Mouse (Mus musculus) limb, embryonic 13.5 days (tissue): Measurements from ENCODE around the gene Smlr1. TPM values are rescaled to one million over a fixed set of nuclear protein-coding genes. Genes with fewer than 3 reads are reported as not detected.

Experiments used
- ATAC-seq: fragments of 200-750 bp; cut with Nextera tagmentation; 2 replicates; pipeline ENCODE4 v1.8.0; 2017; ENCODE audit warnings: low read depth, moderate number of reproducible peaks, moderate TSS enrichment; ENCODE audit not compliant: low FRiP score
- H3K27ac ChIP-seq: fragments of 300-500 bp; sonication (generic); 2 replicates; pipeline ENCODE4 v1.5.1; 2015; ENCODE audit warnings: inconsistent platforms, mild to moderate bottlenecking, moderate library complexity
- H3K27me3 ChIP-seq: fragments of 300-500 bp; sonication (generic); 2 replicates; pipeline ENCODE4 v1.6.1; 2015; ENCODE audit warnings: mild to moderate bottlenecking, inconsistent platforms
- H3K36me3 ChIP-seq: fragments of 300-500 bp; sonication (generic); 2 replicates; pipeline ENCODE4 v1.6.1; 2015; ENCODE audit warnings: inconsistent platforms, mild to moderate bottlenecking, moderate library complexity
- H3K4me1 ChIP-seq: fragments of 300-500 bp; sonication (generic); 2 replicates; pipeline ENCODE4 v1.6.1; 2015; ENCODE audit warnings: inconsistent platforms
- H3K4me2 ChIP-seq: fragments of 300-500 bp; sonication (generic); replicated peaks from 2 replicates; pipeline ENCODE4 v1.6.1; 2015; ENCODE audit warnings: inconsistent platforms, mild to moderate bottlenecking, moderate library complexity
- H3K4me3 ChIP-seq: fragments of 300-500 bp; sonication (generic); 2 replicates; pipeline ENCODE4 v1.5.1; 2015; ENCODE audit warnings: moderate library complexity, mild to moderate bottlenecking, inconsistent platforms
- H3K9ac ChIP-seq: fragments of 300-500 bp; sonication (generic); 2 replicates; pipeline ENCODE4 v1.6.1; 2015; ENCODE audit warnings: mild to moderate bottlenecking, inconsistent platforms
- H3K9me3 ChIP-seq: fragments of 300-500 bp; sonication (generic); 2 replicates; pipeline ENCODE4 v1.6.1; 2016; ENCODE audit warnings: inconsistent platforms
- WGBS: fragments of 180-500 bp; shearing (Covaris S2); methylation state at CpG from one replicate; pipeline ENCODE4 v1.1.7; 2015; 5-methylcytosine and 5-hydroxymethylcytosine counted together
- polyA plus RNA-seq: library from polyadenylated mRNA; unstranded; fragments of >200 nt; fragmentation: Nextera tagmentation; extraction: Ambion mirVana; gene quantifications from 2 replicates; pipeline ENCODE4 v1.2.1, GENCODE M21; 2015

Gene Smlr1
- polyA plus RNA-seq, result not detected in 2 replicates

GRCm38 (mm10) chr10:25535891-25536331 lies at the start of gene Smlr1:
Gene Smlr1 (minus strand): TSS chr10:25536267.
- Histone ChIP-seq H3K27ac (no peak within 1 kb of the TSS), H3K27me3 (no peaks in the 10 kb centered on the region), H3K36me3 (no peaks in the 10 kb centered on the region), H3K4me1 (no peaks in the 10 kb centered on the region; the same call in 1 of the 2 replicates), H3K4me3 (no peak within 1 kb of the TSS), H3K9ac (no peak within 1 kb of the TSS), H3K4me2 (no peak within 1 kb of the TSS), H3K9me3 (no peaks in the 10 kb centered on the region)
- ATAC-seq, result no peak
- 93% methylated on average over 10 of the region's 10 CpGs for WGBS

- 94% methylated on average over 6 of the region's 6 CpGs for WGBS
- Histone ChIP-seq H3K9me3 (no peaks in the 10 kb centered on the region), H3K4me2 (no peak overlapping the region), H3K4me1 (no peaks in the 10 kb centered on the region), H3K27me3 (no peaks in the 10 kb centered on the region), H3K4me3 (no peak overlapping the region), H3K9ac (no peak overlapping the region), H3K36me3 (no peaks in the 10 kb centered on the region), H3K27ac (no peak overlapping the region)
- no peak for ATAC-seq
Observed at GRCm38 (mm10) chr10:25584899-25585298, 48.8 kb upstream of the Smlr1 start.

- no peak for ATAC-seq
- 58% methylated on average over 2 of the region's 2 CpGs for whole genome bisulfite sequencing
- no peak overlapping the region for H3K4me2 ChIP-seq
- H3K4me3 ChIP-seq, result no peak overlapping the region
- no peak overlapping the region for H3K9ac ChIP-seq
- H3K27ac ChIP-seq, result no peak overlapping the region
- no peaks in the 10 kb centered on the region for H3K36me3 ChIP-seq
- no peaks in the 10 kb centered on the region for H3K27me3 ChIP-seq
- H3K4me1 ChIP-seq, result no peaks in the 10 kb centered on the region
- H3K9me3 ChIP-seq, result no peaks in the 10 kb centered on the region
Observed at GRCm38 (mm10) chr10:25580066-25580465, 44.0 kb upstream of the Smlr1 start.

- ATAC-seq, result no peak
- Histone ChIP-seq H3K27me3 (no peaks in the 10 kb centered on the region), H3K27ac (no peak overlapping the region), H3K9ac (no peak overlapping the region), H3K4me3 (no peak overlapping the region), H3K9me3 (no peaks in the 10 kb centered on the region), H3K4me1 (no peaks in the 10 kb centered on the region), H3K36me3 (no peaks in the 10 kb centered on the region), H3K4me2 (no peak overlapping the region)
- WGBS, result 71% methylated on average over 9 of the region's 9 CpGs
Observed at GRCm38 (mm10) chr10:25571319-25572240, 35.5 kb upstream of the Smlr1 start.

GRCm38 (mm10) chr10:25552936-25553335 lies 16.9 kb upstream of the Smlr1 start:
- Histone ChIP-seq H3K27ac (no peak overlapping the region), H3K4me1 (peaks cover 10% of the 10 kb centered on the region; the same call in 1 of the 2 replicates), H3K27me3 (no peaks in the 10 kb centered on the region), H3K9me3 (no peaks in the 10 kb centered on the region), H3K4me2 (no peak overlapping the region), H3K9ac (no peak overlapping the region), H3K4me3 (no peak overlapping the region), H3K36me3 (no peaks in the 10 kb centered on the region)
- no peak for ATAC-seq
- 30% methylated on average over 4 of the region's 4 CpGs for WGBS

GRCm38 (mm10) chr10:25541097-25541496 lies 5.0 kb upstream of the Smlr1 start:
- ATAC-seq, result no peak
- no peaks in the 10 kb centered on the region for H3K9me3 ChIP-seq
- no peak overlapping the region for H3K27ac ChIP-seq
- H3K4me3 ChIP-seq, result no peak overlapping the region
- no peak overlapping the region for H3K4me2 ChIP-seq
- WGBS, result 92% methylated on average over 3 of the region's 3 CpGs
- H3K36me3 ChIP-seq, result no peaks in the 10 kb centered on the region
- no peak overlapping the region for H3K9ac ChIP-seq
- H3K4me1 ChIP-seq, result no peaks in the 10 kb centered on the region
- H3K27me3 ChIP-seq, result no peaks in the 10 kb centered on the region

GRCm38 (mm10) chr10:25539771-25540168 lies 3.7 kb upstream of the Smlr1 start:
- Histone ChIP-seq H3K4me2 (no peak overlapping the region), H3K36me3 (no peaks in the 10 kb centered on the region), H3K27me3 (no peaks in the 10 kb centered on the region), H3K4me3 (no peak overlapping the region), H3K9me3 (no peaks in the 10 kb centered on the region), H3K4me1 (no peaks in the 10 kb centered on the region), H3K27ac (no peak overlapping the region), H3K9ac (no peak overlapping the region)
- WGBS, result 57% methylated on average over 6 of the region's 6 CpGs
- no peak for ATAC-seq

- Histone ChIP-seq H3K9me3 (no peaks in the 10 kb centered on the region), H3K4me2 (no peak overlapping the region), H3K9ac (no peak overlapping the region), H3K4me3 (no peak overlapping the region), H3K27me3 (no peaks in the 10 kb centered on the region), H3K27ac (no peak overlapping the region), H3K4me1 (no peaks in the 10 kb centered on the region), H3K36me3 (no peaks in the 10 kb centered on the region)
- WGBS, result 69% methylated on average over 4 of the region's 4 CpGs
- ATAC-seq, result no peak
Observed at GRCm38 (mm10) chr10:25539146-25539770, 3.2 kb upstream of the Smlr1 start.

- no peak overlapping the region for H3K4me3 ChIP-seq
- no peaks in the 10 kb centered on the region for H3K4me1 ChIP-seq
- H3K36me3 ChIP-seq, result no peaks in the 10 kb centered on the region
- H3K27me3 ChIP-seq, result no peaks in the 10 kb centered on the region
- WGBS, result 72% methylated on average over 1 of the region's 1 CpGs
- no peak overlapping the region for H3K4me2 ChIP-seq
- no peaks in the 10 kb centered on the region for H3K9me3 ChIP-seq
- ATAC-seq, result no peak
- no peak overlapping the region for H3K9ac ChIP-seq
- H3K27ac ChIP-seq, result no peak overlapping the region
Observed at GRCm38 (mm10) chr10:25538738-25539137, 2.7 kb upstream of the Smlr1 start.

- 92% methylated on average over 6 of the region's 6 CpGs for WGBS
- H3K27me3 ChIP-seq, result no peaks in the 10 kb centered on the region
- no peaks in the 10 kb centered on the region; the same call in 1 of the 2 replicates for H3K4me1 ChIP-seq
- H3K9ac ChIP-seq, result no peak overlapping the region
- H3K36me3 ChIP-seq, result no peaks in the 10 kb centered on the region
- no peaks in the 10 kb centered on the region for H3K9me3 ChIP-seq
- ATAC-seq, result no peak
- no peak overlapping the region for H3K27ac ChIP-seq
- no peak overlapping the region for H3K4me3 ChIP-seq
- no peak overlapping the region for H3K4me2 ChIP-seq
Observed at GRCm38 (mm10) chr10:25536621-25537020, 554 bp upstream of the Smlr1 start.

- Histone ChIP-seq H3K4me1 (no peaks in the 10 kb centered on the region; the same call in 1 of the 2 replicates), H3K9me3 (no peaks in the 10 kb centered on the region), H3K4me2 (no peak overlapping the region), H3K9ac (no peak overlapping the region), H3K27me3 (no peaks in the 10 kb centered on the region), H3K27ac (no peak overlapping the region), H3K36me3 (no peaks in the 10 kb centered on the region), H3K4me3 (no peak overlapping the region)
- no peak for ATAC-seq
- WGBS, result 72% methylated on average over 5 of the region's 5 CpGs
Observed at GRCm38 (mm10) chr10:25534467-25534866, 1.6 kb downstream of the Smlr1 start.

GRCm38 (mm10) chr10:25533513-25534246 lies 2.4 kb downstream of the Smlr1 start:
- Histone ChIP-seq H3K9ac (no peak overlapping the region), H3K27me3 (no peaks in the 10 kb centered on the region), H3K36me3 (no peaks in the 10 kb centered on the region), H3K27ac (no peak overlapping the region), H3K9me3 (no peaks in the 10 kb centered on the region), H3K4me1 (no peaks in the 10 kb centered on the region; the same call in 1 of the 2 replicates), H3K4me3 (no peak overlapping the region), H3K4me2 (no peak overlapping the region)
- WGBS, result 72% methylated on average over 9 of the region's 9 CpGs
- peak; percentile 85 for ATAC-seq
